Mouse (Mus musculus) brain, embryonic 18.5 days (tissue): ENCODE measurements around the gene Rmnd5a.

Experiments used
- DNase-seq: peaks from one replicate; pipeline ENCODE4 v3.0.0-alpha.2; 2012; ENCODE audit warnings: low read depth, low spot score

Rmnd5a gene

GRCm38 (mm10) chr6:71372041-71372720 lies 68.3 kb downstream of the Rmnd5a start:
- DNase-seq: no peak

- DNase-seq: no peak
Measured at GRCm38 (mm10) chr6:71371085-71371605, 69.3 kb downstream of the Rmnd5a start.

GRCm38 (mm10) chr6:71369416-71369815 lies 71.0 kb downstream of the Rmnd5a start:
- no peak for DNase-seq

GRCm38 (mm10) chr6:71363995-71364394 lies 76.4 kb downstream of the Rmnd5a start:
- no peak for DNase-seq

GRCm38 (mm10) chr6:71361156-71361670 lies 79.2 kb downstream of the Rmnd5a start:
- no peak for DNase-seq

GRCm38 (mm10) chr6:71360751-71361150 lies 79.7 kb downstream of the Rmnd5a start:
- no peak for DNase-seq

- DNase-seq: no peak
Measured at GRCm38 (mm10) chr6:71360221-71360620, 80.2 kb downstream of the Rmnd5a start.

GRCm38 (mm10) chr6:71357493-71357892 lies 82.9 kb downstream of the Rmnd5a start:
- DNase-seq: no peak

GRCm38 (mm10) chr6:71353722-71354121 lies 86.7 kb downstream of the Rmnd5a start:
- no peak for DNase-seq

- no peak for DNase-seq
Measured at GRCm38 (mm10) chr6:71352866-71353427, 87.5 kb downstream of the Rmnd5a start.

- no peak for DNase-seq
Measured at GRCm38 (mm10) chr6:71352201-71352600, 88.2 kb downstream of the Rmnd5a start.

- DNase-seq: no peak
Measured at GRCm38 (mm10) chr6:71351201-71351600, 89.2 kb downstream of the Rmnd5a start.

GRCm38 (mm10) chr6:71348006-71348405 lies 92.4 kb downstream of the Rmnd5a start:
- no peak for DNase-seq

- no peak for DNase-seq
Measured at GRCm38 (mm10) chr6:71341179-71341578, 99.3 kb downstream of the Rmnd5a start.

- no peak for DNase-seq
Measured at GRCm38 (mm10) chr6:71339351-71339750, 101.1 kb downstream of the Rmnd5a start.

GRCm38 (mm10) chr6:71338941-71339340 lies 101.5 kb downstream of the Rmnd5a start:
- no peak for DNase-seq
